Mouse (Mus musculus) liver, postnatal 0 days (tissue): ENCODE measurements around the gene Safb.

ENCODE experiments used
- CTCF ChIP-seq: sonication (generic); IDR thresholded peaks from 2 replicates; pipeline ENCODE4 v1.5.1; 2016; ENCODE audit warnings: antibody characterized with exemption, low read depth
- EP300 ChIP-seq: IDR thresholded peaks from 2 replicates; pipeline ENCODE4 v1.6.1; 2016; ENCODE audit warnings: antibody characterized with exemption, low read depth, mild to moderate bottlenecking

DNA sequence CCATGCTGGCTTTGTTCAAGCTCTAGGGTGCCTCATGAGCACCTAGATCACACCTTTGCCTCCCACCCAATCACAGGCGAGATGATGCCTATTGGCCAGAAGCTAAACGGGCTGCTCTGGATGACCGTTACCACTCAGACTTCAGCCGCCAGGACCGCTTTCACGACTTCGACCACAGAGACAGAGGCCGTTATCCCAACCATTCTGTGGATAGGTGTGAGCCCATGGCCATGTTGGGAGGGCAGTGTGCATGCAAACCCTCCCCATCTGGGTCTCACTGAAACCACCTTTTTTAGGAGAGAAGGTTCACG lies 19.4 kb downstream of the Safb start:
- no peak for TF ChIP-seq CTCF
- no peak for TF ChIP-seq EP300
